Mouse (Mus musculus) liver, embryonic 16.5 days (tissue): ENCODE measurements at regions not wholly inside any gene's neighbourhood (a gene's known extent, or its start where the extent isn't known, plus 50 kb on each side); places are given as distances from the start of the nearest gene placed in this dataset.

Experiments
- ATAC-seq: fragments of 200-750 bp; cut with Nextera tagmentation; 2 replicates; pipeline ENCODE4 v1.8.0; 2017; ENCODE audit warnings: low read depth, mild to moderate bottlenecking, moderate number of reproducible peaks, moderate library complexity
- H3K27ac ChIP-seq: fragments of 300-500 bp; sonication (generic); 2 replicates; pipeline ENCODE4 v1.5.1; 2014; ENCODE audit warnings: mild to moderate bottlenecking, low read length
- H3K27me3 ChIP-seq: fragments of 300-500 bp; sonication (generic); 2 replicates; pipeline ENCODE4 v1.6.1; 2014; ENCODE audit warnings: low read depth, low read length, mixed read lengths; ENCODE audit not compliant: control insufficient read depth, insufficient read depth
- H3K36me3 ChIP-seq: fragments of 300-500 bp; sonication (generic); 2 replicates; pipeline ENCODE4 v1.6.1; 2014; ENCODE audit warnings: mild to moderate bottlenecking; ENCODE audit not compliant: control insufficient read depth, insufficient read depth
- H3K4me1 ChIP-seq: fragments of 300-500 bp; sonication (generic); 2 replicates; pipeline ENCODE4 v1.6.1; 2014; ENCODE audit warnings: low read depth, low read length, mixed read lengths; ENCODE audit not compliant: control insufficient read depth
- H3K4me2 ChIP-seq: fragments of 300-500 bp; sonication (generic); 2 replicates; pipeline ENCODE4 v1.6.1; 2014; ENCODE audit warnings: low read depth, low read length, mixed read lengths
- H3K4me3 ChIP-seq: fragments of 300-500 bp; sonication (generic); 2 replicates; pipeline ENCODE4 v1.5.1; 2014; ENCODE audit warnings: low read depth, mild to moderate bottlenecking, low read length
- H3K9ac ChIP-seq: fragments of 300-500 bp; sonication (generic); 2 replicates; pipeline ENCODE4 v1.6.1; 2014; ENCODE audit warnings: low read depth, low read length
- H3K9me3 ChIP-seq: fragments of 300-500 bp; sonication (generic); replicated peaks from 2 replicates; pipeline ENCODE4 v1.6.1; 2016; ENCODE audit warnings: low read length; ENCODE audit not compliant: control insufficient read depth
- WGBS: fragments of 180-500 bp; shearing (Covaris S2); extraction: QIAGEN DNeasy Blood & Tissue Kit; methylation state at CpG from one replicate; pipeline ENCODE4 v1.1.7; 2014; ENCODE audit not compliant: insufficient replicate concordance; 5-methylcytosine and 5-hydroxymethylcytosine counted together

DNA sequence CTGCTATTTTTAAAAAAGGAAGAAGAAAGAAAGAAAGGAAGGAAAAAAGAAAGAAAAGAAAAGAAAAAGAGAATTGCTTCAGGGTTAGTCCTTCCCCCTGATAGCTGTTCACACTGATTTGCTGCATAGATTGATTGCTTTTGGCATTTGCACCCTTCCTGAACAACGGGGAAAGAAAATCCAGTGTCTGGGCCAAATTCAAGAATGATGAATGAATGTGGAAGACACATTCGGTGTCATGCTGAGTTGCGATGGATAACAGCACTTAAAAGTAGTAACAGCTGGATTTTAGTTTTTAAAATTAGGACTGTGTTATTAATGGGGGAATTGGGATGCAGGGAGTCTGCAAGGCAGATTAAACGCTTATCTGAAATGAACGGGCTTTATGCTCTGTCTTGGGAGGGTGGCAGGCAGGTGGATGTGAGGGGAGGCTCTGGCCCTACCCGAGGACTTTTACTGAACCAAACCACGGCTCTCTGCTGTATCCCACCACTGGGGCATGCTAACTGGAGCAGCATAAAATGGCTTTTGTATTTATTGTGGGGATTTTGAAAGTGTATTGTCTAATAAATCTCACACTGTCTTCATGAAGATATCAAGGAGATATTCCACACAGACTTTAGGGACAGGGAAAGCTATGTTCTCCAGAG is 114.4 kb downstream of the Lca5 start:
- H3K4me2 ChIP-seq, result no peak overlapping the region
- no peaks in the 10 kb centered on the region for H3K4me1 ChIP-seq
- 48% methylated on average over 7 of the region's 7 CpGs for WGBS
- H3K4me3 ChIP-seq, result no peak overlapping the region
- no peak overlapping the region for H3K27ac ChIP-seq
- no peaks in the 10 kb centered on the region for H3K9me3 ChIP-seq
- no peak for ATAC-seq
- no peaks in the 10 kb centered on the region for H3K36me3 ChIP-seq
- no peak overlapping the region for H3K9ac ChIP-seq
- no peaks in the 10 kb centered on the region for H3K27me3 ChIP-seq

DNA sequence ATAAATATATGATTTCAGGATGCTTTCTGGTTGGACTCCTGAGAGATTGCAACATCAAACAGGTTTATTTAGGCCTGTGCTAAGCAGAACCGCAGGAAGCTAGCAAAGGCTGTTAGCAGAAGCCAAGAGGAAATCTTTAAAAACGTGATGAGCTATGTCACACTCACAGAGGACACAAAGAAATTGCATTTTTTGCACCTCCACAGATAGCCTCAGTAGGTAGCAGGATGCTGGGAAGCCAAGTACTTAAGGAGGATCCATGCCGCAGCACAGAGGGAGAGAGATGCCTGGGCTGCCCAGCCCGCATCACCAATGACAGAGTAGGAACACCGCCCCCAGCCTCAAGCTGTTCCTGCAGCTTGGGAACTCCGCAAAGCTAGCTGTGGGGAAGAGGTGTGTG is 115.0 kb downstream of the Lca5 start:
- no peaks in the 10 kb centered on the region for H3K9me3 ChIP-seq
- no peak overlapping the region for H3K4me3 ChIP-seq
- no peak overlapping the region for H3K4me2 ChIP-seq
- no peak overlapping the region for H3K27ac ChIP-seq
- 26% methylated on average over 6 of the region's 6 CpGs for WGBS
- no peaks in the 10 kb centered on the region for H3K27me3 ChIP-seq
- H3K4me1 ChIP-seq, result no peaks in the 10 kb centered on the region
- ATAC-seq, result no peak
- no peak overlapping the region for H3K9ac ChIP-seq
- no peaks in the 10 kb centered on the region for H3K36me3 ChIP-seq

DNA sequence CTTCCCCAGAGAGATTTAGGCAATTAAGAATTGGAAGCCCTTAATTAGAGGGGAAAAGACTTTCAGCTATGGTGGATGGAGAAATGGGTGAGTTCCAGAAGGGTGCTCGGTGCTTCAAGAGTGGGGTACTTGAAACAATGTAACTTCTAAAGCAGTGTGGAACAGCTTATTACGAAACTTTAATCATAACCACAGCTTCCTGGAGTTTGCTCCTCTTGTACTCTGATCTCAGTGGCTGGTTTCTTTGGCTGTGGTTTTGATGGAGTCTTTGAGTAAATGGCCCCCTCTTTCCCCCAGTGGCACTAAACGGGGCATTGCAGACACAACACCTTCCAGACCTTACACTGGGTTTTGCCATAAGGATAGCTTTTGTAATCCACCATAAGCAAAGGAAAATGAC is 116.6 kb downstream of the Lca5 start:
- Histone ChIP-seq H3K9ac (no peak overlapping the region), H3K9me3 (no peaks in the 10 kb centered on the region), H3K27me3 (no peaks in the 10 kb centered on the region), H3K4me2 (no peak overlapping the region), H3K27ac (no peak overlapping the region), H3K36me3 (no peaks in the 10 kb centered on the region), H3K4me1 (no peaks in the 10 kb centered on the region), H3K4me3 (no peak overlapping the region)
- 13% methylated on average over 3 of the region's 3 CpGs for WGBS
- ATAC-seq, result no peak

GRCm38 (mm10) chr9:83322991-83323583 is 117.8 kb downstream of the Lca5 start:
- no peak overlapping the region for H3K27ac ChIP-seq
- H3K27me3 ChIP-seq, result no peaks in the 10 kb centered on the region
- H3K9ac ChIP-seq, result no peak overlapping the region
- H3K4me2 ChIP-seq, result no peak overlapping the region
- H3K9me3 ChIP-seq, result no peaks in the 10 kb centered on the region
- H3K4me1 ChIP-seq, result no peaks in the 10 kb centered on the region
- H3K36me3 ChIP-seq, result no peaks in the 10 kb centered on the region
- no peak for ATAC-seq
- no peak overlapping the region for H3K4me3 ChIP-seq
- 70% methylated on average over 8 of the region's 8 CpGs for WGBS

GRCm38 (mm10) chr9:83321793-83322192 is 119.1 kb downstream of the Lca5 start:
- ATAC-seq, result no peak
- no peaks in the 10 kb centered on the region for H3K4me1 ChIP-seq
- H3K27me3 ChIP-seq, result no peaks in the 10 kb centered on the region
- no peaks in the 10 kb centered on the region for H3K9me3 ChIP-seq
- no peak overlapping the region for H3K4me2 ChIP-seq
- no peak overlapping the region for H3K27ac ChIP-seq
- no peak overlapping the region for H3K9ac ChIP-seq
- H3K4me3 ChIP-seq, result no peak overlapping the region
- H3K36me3 ChIP-seq, result no peaks in the 10 kb centered on the region

DNA sequence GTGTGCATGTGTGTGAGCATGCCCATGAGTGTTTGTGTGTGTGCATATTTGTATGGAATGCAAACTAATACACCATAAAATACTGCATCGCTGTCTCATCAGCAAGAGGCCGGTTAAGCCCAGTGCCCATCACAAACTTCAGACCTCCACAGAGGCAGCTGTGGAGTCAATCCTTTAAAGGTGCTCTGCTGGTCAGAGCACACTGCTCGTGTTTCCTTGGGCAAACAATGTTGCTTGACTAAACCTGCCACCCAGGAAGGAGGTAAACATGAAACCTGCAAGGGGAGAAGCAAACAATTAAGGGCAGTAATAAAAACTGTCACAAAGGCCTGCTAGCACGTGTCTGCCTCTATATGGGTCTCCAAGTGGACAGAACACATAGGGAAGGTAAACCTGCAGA is 120.1 kb downstream of the Lca5 start:
- H3K36me3 ChIP-seq, result no peaks in the 10 kb centered on the region
- H3K4me3 ChIP-seq, result no peak overlapping the region
- H3K27ac ChIP-seq, result no peak overlapping the region
- WGBS, result 46% methylated on average over 4 of the region's 4 CpGs
- H3K4me1 ChIP-seq, result no peaks in the 10 kb centered on the region
- H3K9ac ChIP-seq, result no peak overlapping the region
- H3K9me3 ChIP-seq, result no peaks in the 10 kb centered on the region
- ATAC-seq, result no peak
- H3K27me3 ChIP-seq, result no peaks in the 10 kb centered on the region
- no peak overlapping the region for H3K4me2 ChIP-seq

- no peaks in the 10 kb centered on the region for H3K36me3 ChIP-seq
- no peak for ATAC-seq
- no peak overlapping the region for H3K4me2 ChIP-seq
- H3K9me3 ChIP-seq, result no peaks in the 10 kb centered on the region
- H3K27me3 ChIP-seq, result no peaks in the 10 kb centered on the region
- H3K27ac ChIP-seq, result no peak overlapping the region
- H3K9ac ChIP-seq, result no peak overlapping the region
- no peaks in the 10 kb centered on the region for H3K4me1 ChIP-seq
- no peak overlapping the region for H3K4me3 ChIP-seq
- WGBS, result 47% methylated on average over 2 of the region's 2 CpGs
These were observed 124.1 kb downstream of the Lca5 start for GRCm38 (mm10) chr9:83316818-83317162.

DNA sequence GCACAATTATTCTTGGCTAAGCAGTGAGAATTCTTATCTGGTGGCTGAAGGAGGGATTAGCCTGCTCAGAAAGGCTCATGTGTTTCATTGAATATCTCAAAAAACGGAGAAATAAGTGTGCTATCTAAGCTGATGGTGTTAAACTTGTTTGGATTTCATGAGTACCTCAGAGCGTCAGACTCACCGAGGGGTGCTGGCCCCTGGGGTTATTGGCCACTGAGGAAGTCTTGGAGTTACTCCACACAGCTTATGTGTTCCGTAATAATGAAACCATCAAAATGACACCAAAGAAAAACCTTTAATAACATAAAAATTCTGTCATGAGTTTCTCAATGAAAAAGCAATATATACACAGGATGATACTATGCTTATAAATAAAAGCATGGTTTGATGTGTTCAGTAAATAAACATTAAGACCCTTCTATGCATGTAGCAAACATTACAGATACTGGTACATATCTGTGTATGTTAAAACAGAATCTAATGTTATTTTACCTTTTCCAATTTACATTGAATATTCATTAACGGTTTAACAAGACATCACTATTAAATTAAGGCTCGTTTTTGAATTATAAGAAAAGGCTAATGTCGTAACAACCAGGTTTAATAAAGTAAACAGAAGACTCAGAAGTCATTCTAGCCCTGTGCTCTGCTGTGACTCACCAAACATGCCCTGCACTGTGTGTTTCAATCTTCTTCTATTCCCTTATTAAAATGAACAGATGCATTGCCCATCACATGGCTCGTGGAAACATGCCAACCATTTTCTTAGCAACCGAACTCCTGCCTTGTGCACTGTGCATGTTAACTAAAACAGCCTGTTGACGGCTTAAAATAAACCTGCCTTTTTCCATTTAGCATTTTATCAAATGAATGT is 124.7 kb downstream of the Lca5 start:
- no peak overlapping the region for H3K9ac ChIP-seq
- H3K4me3 ChIP-seq, result no peak overlapping the region
- H3K4me2 ChIP-seq, result no peak overlapping the region
- H3K4me1 ChIP-seq, result no peaks in the 10 kb centered on the region
- no peaks in the 10 kb centered on the region for H3K27me3 ChIP-seq
- no peak for ATAC-seq
- H3K36me3 ChIP-seq, result no peaks in the 10 kb centered on the region
- no peaks in the 10 kb centered on the region for H3K9me3 ChIP-seq
- H3K27ac ChIP-seq, result no peak overlapping the region
- 56% methylated on average over 10 of the region's 10 CpGs for WGBS

GRCm38 (mm10) chr9:83308771-83309170 is 132.2 kb downstream of the Lca5 start:
- no peak overlapping the region for H3K4me3 ChIP-seq
- ATAC-seq, result no peak
- H3K9ac ChIP-seq, result no peak overlapping the region
- H3K36me3 ChIP-seq, result no peaks in the 10 kb centered on the region
- WGBS, result 46% methylated on average over 4 of the region's 4 CpGs
- H3K27me3 ChIP-seq, result no peaks in the 10 kb centered on the region
- H3K4me1 ChIP-seq, result no peaks in the 10 kb centered on the region
- no peak overlapping the region for H3K4me2 ChIP-seq
- no peak overlapping the region for H3K27ac ChIP-seq
- no peaks in the 10 kb centered on the region for H3K9me3 ChIP-seq
